ENCODE assay signal across 8 mouse cellular contexts in the genomic region with DNA sequence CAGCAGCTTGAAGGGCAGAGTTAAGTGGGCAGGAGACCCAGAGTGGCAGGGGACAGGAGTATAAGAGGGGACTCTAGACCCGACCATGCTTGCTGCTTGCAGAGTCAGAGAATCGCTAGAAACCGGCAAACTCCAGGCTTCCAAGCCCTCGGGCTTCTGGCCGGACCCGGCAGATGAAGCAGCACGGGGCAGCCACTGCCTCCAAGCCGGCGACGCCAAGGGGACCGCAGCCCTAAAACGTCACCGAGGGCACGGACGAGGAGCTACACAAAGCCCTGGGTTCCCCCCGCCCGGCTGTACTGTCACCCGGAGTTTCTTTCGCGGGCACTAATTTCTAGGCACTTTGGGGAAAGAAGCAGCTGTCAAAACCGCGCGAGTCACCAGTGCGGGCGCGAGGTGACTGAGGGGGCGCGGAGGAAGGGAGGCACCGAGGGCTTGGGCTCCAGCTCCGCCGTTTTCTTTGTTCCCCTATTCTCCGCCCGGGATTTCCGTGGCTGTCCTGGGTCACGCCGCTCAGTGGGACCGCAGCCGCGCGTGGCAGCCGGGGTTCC. TPM values are rescaled to one million over a fixed set of nuclear protein-coding genes. Genes with fewer than 3 reads are reported as not detected.
DNase-seq lines count a peak whose midpoint lies in the region; ATAC-seq lines count a peak whose summit lies in the region.

No protein-coding gene starts in this region.

- peaks cover 30% of the 10 kb centered on the region for H3K36me3 ChIP-seq in erythroblast, embryonic 14.5 days (ENCODE audit: control insufficient read depth)

- H3K9me3 ChIP-seq in erythroblast, embryonic 14.5 days (ENCODE audit: control insufficient read depth, low read length): no peaks in the 10 kb centered on the region

- no peaks in the 10 kb centered on the region for H3K27me3 ChIP-seq in erythroblast, embryonic 14.5 days (ENCODE audit: control insufficient read depth)

- intact Hi-C loops in heart, postnatal 25 days (cut with DNase I): loop anchor here (2.0 kb wide), 1 partner anchor 61 kb away; no protein-coding TSS in a partner anchor

- H3K4me3 ChIP-seq in erythroblast, embryonic 14.5 days (replicated peaks): peak overlapping the region; percentile 99

- peak; percentile 64 for ATAC-seq in megakaryocyte, adult 5-6 weeks (ENCODE audit: poor library complexity, severe bottlenecking)

- peaks cover 40% of the 10 kb centered on the region for H3K4me1 ChIP-seq in erythroblast, embryonic 14.5 days (ENCODE audit: control insufficient read depth)

- peak; percentile 43 for DNase-seq in gastrocnemius, adult 18-20 months (ENCODE audit: low spot score)
- no peak for DNase-seq in gastrocnemius, postnatal 25 days
- DNase-seq in brain, adult 2 months (ENCODE audit: low read depth, low spot score): peak; percentile 64
- peak; percentile 26 for DNase-seq in heart, postnatal 25 days (ENCODE audit: low spot score)
- peak; percentile 40 for DNase-seq in layer of hippocampus, adult 9-11 months
- DNase-seq in right cerebral cortex, postnatal 36 days (ENCODE audit: low spot score in 2 of 2): peak; percentile 20 to 35

RNA-seq across cellular contexts. Expression of a gene that starts 10.0 kb away (rescaled TPM):
- 100 to 1,000 TPM; 220 to 252 TPM for total RNA-seq in gastrocnemius, adult 18-20 months (2021)
- total RNA-seq in gastrocnemius, postnatal 25 days (2021): 100 to 1,000 TPM; 110 to 147 TPM
- polyA plus RNA-seq in erythroblast, embryonic 14.5 days (2012): 7.3 and 9.1 TPM in 2 replicates
- 100 to 1,000 TPM; 183 to 239 TPM for total RNA-seq in heart, postnatal 25 days (2021)
- total RNA-seq in megakaryocyte, adult 5-6 weeks (2015): 55.9 and 57.3 TPM in 2 replicates
- total RNA-seq in megakaryocyte, adult 5-6 weeks (2017): 49.6 and 52.2 TPM in 2 replicates
